Mouse (Mus musculus): ENCODE data around the gene Rbm15b.

Rbm15b gene

DNA sequence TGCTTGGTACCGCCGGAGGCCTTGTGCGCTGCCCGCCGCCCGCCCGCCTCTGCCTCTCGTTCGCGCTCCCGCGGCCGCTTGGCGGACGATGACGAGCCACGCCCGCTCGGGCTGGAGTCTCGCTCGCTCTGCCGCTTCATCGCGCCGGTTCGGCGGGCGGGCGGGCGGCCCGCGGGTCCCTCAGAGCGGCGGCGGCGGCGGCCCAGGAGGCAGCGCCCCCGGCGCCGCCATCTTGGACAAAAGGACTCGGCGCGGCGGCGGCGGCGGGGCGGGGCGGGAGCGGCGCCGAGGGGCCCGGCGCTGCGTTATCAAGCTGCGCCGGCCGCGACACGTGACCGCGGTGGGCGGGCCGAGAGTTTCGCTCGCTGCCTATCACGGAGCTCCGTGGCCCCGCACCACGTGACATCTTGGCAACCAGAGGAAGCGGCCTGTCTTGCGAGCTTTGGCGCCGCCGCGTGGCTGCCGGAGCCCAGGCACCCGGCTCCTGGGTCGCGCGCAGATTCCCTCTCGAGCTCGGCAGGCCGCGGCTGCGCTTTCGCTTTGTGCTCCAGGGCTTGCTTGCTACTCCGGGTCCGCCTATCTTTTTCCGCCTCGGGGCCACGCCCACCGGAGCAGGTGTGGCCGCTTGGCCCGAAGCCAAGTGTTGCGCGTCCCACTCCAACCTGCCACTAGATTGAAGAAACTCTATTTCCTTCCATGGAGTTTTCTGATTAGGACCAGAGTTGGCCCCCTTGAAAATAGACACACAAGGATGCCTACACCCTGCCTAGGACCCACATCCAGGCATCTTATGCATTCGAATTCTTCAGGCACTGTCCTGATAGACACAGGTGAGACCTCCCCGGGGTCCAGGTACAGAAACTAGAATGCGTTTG, at the start of gene Rbm15b:
Gene Rbm15b (minus strand): TSS at position 601 of the 875 bp plus-strand sequence.
- peak; percentile 99 for DNase-seq

DNA sequence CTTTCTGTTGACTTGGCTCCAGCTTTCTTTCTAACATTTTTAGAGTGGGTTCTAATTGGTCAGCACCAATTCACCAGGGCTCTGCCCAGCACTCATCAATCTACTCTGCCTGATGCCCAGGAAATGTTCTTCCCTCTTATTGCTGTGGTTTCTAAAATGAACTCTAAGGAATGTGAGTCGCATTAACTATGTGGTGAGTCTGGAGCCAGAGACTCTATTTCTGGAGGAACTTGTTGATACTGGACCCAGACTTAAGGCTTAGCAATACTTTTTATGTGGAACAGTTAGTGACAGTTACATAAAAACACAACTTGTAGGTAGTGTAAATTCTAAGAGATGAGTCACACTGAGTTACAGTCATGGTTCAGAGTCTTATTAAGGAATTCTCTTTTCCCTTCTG, 47.8 kb upstream of the Rbm15b start:
- no peak for DNase-seq

DNA sequence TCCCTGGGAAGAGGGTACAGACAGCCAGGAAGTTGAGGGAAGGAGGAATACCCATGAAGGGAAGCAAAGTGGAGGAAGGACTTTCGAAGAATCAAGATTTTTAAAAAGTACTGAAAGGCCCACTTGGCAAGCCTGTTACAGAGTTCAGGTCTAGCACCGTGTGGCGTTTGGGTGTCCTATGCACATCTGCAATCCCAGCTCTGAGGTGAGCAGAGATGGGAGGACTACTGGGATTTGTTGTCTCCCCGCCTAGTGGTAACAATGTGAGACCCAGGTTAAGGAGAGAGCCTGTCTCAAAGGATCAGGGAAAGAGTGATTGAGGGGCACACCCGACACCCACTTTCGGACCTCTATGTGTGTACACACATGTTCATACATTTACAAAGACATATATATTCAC, 27.6 kb upstream of the Rbm15b start:
- no peak for DNase-seq

DNA sequence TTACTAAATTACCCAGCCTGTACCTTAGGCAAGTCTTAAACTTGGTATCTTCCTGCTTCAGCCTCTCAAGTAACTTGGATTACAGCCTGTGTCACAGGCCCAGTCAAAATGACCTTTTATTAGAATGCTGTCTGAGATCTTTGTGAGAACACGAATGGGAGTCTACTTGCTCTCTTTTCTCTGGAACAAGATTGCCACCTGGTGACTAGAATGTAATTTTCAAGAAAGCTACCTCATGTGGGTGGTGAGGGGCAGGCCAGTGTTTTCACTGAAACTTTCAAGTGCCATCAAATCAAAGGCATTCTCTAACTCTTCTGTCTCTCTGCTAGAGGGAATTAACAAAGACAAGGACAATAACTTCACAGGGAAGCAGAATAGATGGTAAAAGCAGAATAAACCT, 26.5 kb upstream of the Rbm15b start:
- peak; percentile 31 for DNase-seq

DNA sequence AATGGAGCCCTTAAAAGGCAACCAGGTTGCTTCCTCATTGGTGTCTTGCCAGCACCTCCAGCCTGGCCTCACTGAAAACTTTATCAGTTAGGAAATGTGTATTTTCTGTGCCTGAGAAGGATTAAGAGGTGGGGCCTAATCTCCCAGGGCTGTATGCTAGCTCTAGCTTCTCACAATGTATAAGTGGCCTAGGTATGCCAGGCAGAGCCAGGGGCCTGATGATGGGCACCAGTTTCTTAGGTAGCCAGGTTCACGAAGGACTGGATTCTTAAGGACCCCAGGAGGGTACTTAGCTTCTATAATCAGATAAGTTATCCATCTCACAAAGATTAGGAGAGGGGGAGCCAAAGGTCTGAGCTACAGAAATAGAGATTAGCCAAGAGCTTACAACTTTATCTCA, 24.4 kb upstream of the Rbm15b start:
- DNase-seq, result no peak

DNA sequence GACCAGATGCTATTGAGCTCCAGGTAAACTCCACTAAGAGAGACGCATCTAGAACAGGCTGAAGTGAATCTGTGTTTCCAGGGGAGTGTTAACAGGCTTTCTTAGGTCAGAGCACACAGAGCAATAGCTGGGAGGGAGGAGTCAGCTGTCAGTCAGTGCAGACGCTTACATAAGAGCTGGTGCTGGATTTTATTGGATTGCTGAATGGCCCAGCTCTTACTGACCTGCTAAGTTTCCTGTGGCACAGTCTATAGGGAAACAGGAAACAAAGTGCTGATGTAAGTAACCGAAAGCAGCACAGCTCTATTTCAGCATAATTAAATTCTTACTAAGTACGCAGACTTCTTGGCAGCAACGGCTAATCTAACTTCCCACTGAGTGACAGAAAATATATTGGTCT, 21.5 kb upstream of the Rbm15b start:
- no peak for DNase-seq

DNA sequence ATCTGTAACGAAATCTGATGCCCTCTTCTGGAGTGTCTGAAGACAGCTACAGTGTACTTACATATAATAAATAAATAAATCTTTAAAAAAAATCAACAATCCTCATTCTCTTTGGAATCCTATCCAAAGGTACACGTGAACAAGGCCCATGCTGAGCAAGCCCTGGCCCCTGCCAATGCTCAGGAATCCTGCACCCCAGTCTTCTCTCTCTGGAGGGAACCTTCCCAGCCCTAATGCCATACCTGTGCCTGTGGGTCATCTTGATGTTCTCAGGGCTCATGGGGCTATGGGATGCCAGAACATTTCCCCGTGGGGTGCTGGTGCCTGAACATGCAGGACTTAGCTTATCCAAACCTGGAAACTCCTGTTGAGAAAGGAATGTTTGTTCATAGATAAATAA, 20.9 kb upstream of the Rbm15b start:
- no peak for DNase-seq

DNA sequence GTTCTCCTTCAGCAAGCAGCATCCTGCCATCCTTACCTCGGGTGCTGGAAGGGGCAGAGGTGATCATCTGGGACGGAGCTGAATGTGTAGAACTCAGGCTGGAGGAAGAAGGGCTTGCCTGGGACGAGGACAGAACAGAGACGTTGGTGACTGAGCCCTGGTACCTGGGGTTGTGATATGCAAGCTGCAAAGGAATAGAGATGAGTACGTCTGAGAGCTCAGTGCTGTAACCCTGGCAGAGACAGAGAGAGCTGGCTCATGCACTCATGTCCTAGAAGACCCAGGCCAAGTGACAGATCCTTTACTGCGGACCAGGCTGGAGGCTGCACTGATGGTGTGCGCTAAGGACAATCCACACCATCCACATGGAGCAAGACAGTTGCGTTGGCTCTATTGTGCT, 19.4 kb upstream of the Rbm15b start:
- no peak for DNase-seq

DNA sequence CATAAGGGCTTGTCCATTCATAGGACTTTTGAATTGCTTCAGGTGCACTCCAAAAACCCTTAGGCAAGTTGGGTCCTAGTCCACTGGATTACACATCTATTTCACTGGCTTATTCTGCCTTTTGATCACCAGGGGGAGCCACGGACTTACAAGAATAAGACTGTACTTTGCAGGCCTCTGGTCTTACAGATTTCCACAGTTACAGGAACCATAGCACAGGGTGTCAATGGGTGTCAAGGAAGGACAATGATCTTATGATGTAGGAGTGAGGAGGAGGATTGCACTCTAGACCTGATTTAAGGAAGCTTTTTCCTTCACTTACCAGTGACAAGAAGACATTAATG, 16.5 kb upstream of the Rbm15b start:
- DNase-seq, result peak; percentile 66

DNA sequence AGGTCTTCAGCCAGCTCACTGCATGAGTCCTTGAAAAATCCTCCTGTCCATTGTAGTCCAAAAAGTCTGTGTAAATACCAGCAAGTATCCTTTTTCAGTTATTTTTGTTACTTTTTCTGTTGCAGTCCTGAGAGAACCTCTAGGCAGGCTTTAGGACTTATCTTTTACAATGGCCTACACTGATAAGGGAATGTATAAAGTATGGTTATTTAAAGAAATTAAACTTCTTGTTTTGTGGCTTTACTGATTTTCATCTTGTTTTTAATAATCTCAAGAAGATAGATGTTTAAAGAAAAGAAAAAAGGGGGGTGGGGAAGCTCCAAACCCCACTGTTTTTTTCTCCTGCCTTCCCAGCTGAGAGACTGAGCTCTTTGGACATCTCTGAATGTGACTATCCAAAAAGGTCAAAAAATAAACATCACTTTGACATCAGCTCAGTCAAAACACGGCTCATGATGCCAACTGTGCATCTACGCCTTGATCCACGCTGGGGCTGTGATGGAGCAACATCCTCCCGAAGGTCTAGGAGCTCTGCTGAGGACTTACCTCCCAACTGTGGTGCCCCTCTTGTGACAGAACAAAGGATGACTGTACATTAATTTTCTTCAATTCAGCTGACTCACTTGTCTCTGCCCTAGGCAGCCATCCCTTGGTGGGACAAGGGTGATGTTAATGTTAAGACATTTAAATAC, 16.0 kb upstream of the Rbm15b start:
- DNase-seq, result no peak

DNA sequence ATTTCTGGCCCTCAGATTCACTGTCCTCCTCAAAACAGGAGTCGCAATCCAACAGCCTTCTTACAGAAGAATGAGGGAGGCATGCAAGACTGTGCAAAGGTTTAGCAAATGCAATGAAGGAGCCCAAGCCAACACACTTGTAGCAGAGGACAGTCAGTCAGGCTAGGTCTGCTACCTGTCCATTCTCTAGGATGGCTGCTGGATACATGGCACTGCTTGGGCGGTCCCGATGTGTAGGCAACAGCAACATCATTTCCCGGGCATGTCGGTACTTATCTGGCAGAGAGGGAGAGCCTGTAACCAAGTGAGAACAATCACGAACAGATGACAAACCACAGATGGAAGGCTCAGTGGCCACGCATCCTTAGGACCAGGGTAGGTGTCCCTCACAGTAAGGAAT, 14.4 kb upstream of the Rbm15b start:
- no peak for DNase-seq

DNA sequence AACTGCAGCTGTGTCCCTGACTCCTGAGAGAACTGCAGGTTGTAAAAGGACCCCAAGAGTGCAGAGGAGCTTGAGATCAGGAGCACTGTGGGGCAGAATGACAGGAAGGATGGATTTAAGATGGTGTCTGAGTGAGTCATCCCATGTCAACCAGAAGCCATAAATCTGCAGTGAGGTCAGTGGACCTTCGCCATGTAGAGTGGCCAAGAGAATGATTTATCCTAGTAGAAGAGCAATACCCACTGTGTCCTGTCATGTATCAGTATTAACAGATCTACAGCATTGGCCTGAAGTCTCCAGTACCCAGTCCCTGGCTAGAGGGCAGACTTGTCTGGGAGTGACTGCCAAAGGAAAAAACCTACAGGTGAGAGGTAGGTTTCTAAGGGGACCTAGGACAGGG, 11.7 kb upstream of the Rbm15b start:
- no peak for DNase-seq

DNA sequence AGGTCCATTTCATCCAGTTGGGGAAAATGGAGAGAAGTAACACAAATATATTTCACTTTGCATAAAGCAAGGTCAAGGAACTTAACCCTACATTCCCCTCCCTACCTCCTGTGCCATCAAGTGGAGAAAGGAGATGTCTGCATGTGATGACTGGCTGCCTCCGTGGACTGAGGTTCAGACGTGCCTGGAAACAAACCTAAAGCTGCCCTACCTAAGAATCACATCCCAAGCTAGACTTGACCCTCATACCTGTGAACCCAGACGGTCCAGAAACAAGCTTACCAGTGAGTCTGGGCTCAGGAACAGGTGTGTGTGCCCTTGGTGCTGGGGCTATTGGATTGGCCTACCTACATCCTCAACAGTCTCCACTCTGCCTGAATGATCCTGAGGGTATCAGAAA, 6.1 kb upstream of the Rbm15b start:
- DNase-seq, result no peak

DNA sequence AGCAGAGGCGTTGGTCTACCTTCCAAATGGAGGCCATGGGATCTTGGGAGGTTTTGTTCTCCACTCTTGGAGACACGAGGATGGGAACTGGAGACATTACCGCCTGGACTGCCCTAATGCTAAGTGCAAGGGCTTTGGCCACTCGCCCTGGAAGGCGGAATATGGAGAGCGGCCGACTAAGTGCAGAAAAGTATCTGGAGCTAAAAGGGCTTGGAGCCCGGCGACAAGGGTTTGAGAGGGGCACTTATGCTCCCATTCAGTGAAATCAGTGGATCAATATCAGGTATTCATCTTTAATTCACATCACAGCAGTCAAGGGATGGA, 5.3 kb upstream of the Rbm15b start:
- no peak for DNase-seq

DNA sequence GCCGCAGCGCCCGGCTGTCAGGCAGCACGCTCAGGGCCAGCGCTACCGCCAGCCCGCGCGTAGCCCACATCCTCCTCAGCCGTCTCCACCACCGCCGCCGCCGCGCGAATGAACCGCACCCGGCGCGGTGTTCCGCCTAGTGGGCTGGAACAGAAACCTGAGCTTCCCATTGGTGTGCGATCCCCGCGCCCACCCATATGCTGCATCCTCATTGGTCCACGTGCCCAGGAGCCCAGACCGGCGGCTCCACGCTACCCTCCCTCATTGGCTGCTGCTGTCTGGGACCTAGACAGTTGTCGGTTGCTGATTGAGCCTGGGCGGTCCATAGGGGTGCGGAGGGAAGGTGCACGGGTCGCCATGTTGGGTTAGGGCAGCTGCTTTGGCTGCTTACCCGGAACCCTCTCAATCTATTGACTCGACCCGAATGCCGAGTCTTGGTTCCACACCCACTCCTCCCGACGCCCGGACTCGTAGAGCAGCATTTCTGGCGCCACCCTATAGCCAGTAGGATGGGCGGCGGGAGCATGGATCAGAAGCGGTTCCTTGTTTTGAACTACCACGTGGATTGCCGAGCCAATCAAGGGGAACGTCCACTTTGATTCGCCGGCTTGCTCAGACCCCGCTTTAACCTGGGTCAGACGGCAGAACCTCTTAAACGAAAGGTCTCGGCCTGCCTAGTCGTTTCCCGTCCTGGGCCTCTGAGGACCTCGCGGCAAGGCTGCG, 4.8 kb upstream of the Rbm15b start, which contains the start of gene Manf:
Gene Manf (minus strand): TSS at position 151 of the 723 bp plus-strand sequence.
- peak; percentile 99 for DNase-seq

DNA sequence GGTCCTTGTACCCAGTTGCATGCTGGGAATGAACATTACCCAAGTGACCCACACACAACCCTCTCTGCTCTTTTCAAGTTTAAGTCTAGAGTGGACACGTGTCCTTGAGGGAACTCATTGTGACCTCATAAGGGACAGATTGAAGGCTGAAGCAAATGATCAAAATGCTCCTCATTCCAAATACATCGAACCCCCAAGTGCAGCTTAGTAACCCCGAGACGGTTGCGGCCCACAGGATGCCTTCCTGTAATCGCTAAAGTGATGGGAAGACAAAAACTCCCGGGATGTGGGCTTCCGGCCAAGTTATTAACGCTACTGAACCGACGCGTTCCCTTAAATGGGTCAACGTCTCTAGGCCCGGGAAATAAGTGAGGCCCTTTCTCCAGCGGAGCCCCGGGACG, 4.1 kb upstream of the Rbm15b start:
- no peak for DNase-seq

DNA sequence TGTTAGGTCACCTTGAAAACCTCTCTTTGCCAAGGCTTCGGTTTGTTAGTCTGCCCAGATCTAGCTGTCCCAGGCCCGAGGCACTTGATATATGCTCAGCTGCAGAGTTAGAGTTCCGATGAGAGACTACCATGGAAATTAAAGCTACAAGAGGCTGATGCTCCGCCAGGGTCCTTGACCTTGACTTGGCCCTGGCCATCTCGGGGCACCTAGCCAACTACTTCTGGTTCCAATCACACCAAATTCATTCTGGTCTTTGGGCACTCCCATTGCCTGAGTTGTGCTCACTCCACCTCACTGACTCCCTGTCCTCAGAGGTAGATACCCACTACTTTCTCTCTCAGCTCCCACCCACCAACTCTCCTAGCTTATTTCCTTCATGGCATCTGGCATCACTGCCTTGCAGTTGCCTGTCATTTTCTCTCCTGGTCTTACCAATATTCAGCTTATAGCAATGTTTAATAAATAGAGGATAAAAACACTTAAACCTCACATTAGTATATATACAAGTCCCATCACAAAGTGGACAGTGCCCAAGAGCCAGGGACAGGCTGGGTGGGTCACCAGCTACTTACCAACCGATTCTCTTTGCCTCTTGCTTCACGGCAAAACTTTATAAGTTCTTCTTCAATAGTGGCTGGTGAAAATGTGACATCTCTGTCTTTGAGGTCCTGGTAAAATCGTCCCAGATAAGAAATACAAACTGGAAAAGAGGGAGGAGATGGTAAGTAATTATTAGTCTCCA, 3.4 kb upstream of the Rbm15b start:
- DNase-seq, result peak; percentile 51

DNA sequence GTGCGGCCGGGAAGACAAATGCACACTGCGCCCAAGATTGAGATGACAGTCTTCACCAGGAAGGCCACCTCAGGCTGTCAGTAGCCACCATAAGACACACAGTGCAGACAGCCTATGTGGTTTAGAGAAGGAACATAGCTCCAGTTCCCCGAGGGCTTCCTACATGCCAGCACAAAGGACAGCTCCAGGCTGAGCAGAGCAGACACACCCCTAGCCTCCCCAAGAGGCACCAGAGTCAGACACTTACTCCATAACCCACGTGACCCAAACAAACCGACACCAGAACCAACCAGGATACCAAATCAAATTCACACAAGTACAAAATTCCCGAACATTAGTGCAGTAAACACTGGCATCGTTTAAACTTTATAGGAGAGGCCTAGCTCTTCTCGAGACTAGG, 2.1 kb upstream of the Rbm15b start:
- DNase-seq, result no peak

DNA sequence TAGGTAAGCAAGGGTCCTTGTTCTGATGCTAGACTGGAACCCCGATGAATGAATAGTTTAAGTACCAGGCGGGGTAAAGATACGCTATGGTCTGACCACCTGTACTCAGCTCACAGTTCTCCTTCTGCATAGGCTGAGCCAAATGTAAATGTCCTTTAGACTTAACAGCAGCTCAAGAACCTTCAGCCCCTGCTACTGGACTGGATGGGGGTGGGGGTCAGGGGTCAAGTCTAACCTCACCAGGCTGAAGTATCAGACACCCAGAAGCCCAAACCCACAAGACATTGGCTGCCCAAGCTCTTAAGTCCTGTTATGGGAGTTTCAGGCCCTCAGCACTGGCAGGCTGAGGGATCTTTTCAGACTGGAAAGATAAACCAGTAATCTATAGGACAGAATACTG, 1.1 kb upstream of the Rbm15b start:
- no peak for DNase-seq

DNA sequence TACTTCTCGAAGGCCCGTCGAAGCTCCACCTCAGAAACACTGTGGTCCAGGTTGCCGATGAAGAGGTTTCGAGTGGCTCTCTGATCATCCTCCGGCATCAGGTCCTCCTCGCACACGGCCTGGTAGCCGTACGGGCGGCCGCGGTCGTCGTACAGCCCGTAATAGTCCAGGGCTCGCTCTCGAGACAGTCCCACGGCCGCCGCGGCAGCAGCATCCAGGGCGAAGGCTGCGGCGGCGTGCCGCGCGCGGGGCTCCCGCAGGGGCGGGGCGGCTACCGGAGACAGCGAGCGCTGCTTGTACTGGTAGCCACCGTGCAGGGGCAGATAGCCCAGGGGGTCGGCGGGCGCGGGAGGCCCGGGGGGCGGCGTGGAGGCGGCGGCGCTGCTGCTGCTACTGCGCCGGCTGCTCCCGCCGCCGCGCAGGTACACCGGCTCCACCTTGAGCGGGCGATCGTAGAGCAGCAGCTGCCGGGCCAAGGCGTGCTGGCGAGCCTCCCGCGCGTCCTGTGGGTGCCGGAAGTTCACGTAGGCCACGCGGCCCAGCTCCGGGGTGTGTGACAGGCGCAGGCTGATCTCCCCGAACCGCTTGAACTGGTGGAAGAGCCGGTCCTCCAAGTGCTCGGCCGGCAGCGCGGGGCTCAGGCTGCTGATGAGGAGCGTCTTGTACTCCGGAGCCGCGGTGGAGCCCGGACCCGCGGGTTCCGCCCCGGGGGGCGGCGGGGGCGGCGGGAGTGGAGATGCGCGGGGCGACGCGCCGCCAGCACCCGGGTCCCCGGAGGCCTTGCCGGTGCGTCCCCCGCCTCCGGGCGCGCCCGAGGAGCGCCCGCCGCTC, 1.1 kb downstream of the Rbm15b start:
- DNase-seq, result no peak

DNA sequence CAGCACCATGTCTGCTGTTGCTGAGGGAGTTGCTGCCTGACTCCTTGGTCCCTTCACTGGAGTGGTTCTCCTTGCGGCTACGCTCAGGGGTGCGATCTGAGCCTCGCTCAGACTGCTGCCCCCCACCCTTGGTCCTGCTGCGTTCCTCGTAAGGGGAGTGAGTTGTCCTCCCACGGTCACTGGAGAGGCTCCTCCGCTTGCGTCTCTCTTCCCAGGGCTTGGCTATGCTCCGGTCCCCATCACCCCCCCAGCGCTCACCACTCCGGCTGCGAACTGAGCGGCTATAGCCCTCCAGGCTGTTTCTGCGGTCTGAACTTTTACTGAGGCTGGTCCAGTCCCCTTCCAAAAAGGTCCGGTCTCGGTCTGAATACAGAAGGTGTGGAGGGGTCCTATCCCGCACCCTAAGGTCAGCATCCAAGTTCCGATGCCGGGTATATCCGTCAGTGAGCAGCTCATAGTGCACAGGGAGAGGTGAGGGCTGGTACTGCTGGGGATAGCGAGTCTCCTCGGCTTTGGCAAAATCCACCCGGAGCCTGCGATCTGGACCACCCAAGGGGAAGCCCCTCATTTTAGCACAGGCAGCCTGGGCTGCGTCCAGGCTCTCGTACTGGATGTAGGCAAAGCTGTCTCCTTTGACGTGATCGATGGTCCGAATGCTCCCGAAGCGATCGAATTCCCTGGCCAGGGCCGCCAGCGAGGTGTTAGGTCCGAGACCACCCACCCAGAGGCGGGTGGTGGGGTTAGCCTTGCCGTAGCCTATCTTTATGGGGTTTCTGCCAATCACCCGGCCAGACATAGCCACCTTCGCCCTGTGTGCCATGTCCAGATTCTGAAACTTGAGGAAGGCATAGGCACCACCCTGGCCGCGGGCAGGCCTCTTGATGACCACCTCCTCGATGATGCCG, 2.0 kb downstream of the Rbm15b start:
- DNase-seq, result no peak

All from kidney, adult 9 months (tissue).